Mouse (Mus musculus): Measurements from ENCODE around the gene Bicra. TPM values are rescaled to one million over a fixed set of nuclear protein-coding genes. Genes with fewer than 3 reads are reported as not detected.

Bicra gene
- total RNA-seq, 2 experiments from 2014 or later = 14.5 to 15.4 TPM

GRCm38 (mm10) chr7:16057136-16057534 is 9.4 kb upstream of the Bicra start:
- no peak for DNase-seq (ENCODE audit: extremely low spot score in 1 of 2, low spot score in 2 of 2)
- Histone ChIP-seq H3K4me3 (no peak overlapping the region), H3K27ac (no peak overlapping the region)
- TF ChIP-seq CTCF (IDR thresholded peaks at IDR 0.05) = no peak
- intact Hi-C loops (cut with DNase I) = loop anchor here (2.0 kb wide), 1 partner anchor 98 kb away; no protein-coding TSS in a partner anchor

GRCm38 (mm10) chr7:16056459-16057135 is 8.9 kb upstream of the Bicra start:
- no peak overlapping the region for H3K4me3 ChIP-seq
- no peak overlapping the region for H3K27ac ChIP-seq
- peak in 1 of 2 experiments; percentile 41 for DNase-seq (ENCODE audit: extremely low spot score in 1 of 2, low spot score in 2 of 2)
- intact Hi-C loops (cut with DNase I) = loop anchor here (2.0 kb wide), 1 partner anchor 98 kb away; no protein-coding TSS in a partner anchor
- peak; percentile 60 for TF ChIP-seq CTCF (IDR thresholded peaks at IDR 0.05)

GRCm38 (mm10) chr7:16055665-16056064 is 7.9 kb upstream of the Bicra start:
- intact Hi-C loops (cut with DNase I) = loop anchor here (2.0 kb wide), 1 partner anchor 99 kb away; no protein-coding TSS in a partner anchor
- TF ChIP-seq CTCF (IDR thresholded peaks at IDR 0.05) = no peak
- Histone ChIP-seq H3K4me3 (no peak overlapping the region), H3K27ac (no peak overlapping the region)
- no peak for DNase-seq (ENCODE audit: extremely low spot score in 1 of 2, low spot score in 2 of 2)

- H3K27ac ChIP-seq = no peak overlapping the region
- intact Hi-C loops (cut with DNase I) = no loop called here
- no peak for TF ChIP-seq CTCF (IDR thresholded peaks at IDR 0.05)
- H3K4me3 ChIP-seq = no peak overlapping the region
- DNase-seq (ENCODE audit: extremely low spot score in 1 of 2, low spot score in 2 of 2) = no peak
These were observed 7.2 kb upstream of the Bicra start for GRCm38 (mm10) chr7:16054966-16055365.

GRCm38 (mm10) chr7:16053105-16053504 is 5.4 kb upstream of the Bicra start:
- H3K27ac ChIP-seq = no peak overlapping the region
- DNase-seq (ENCODE audit: extremely low spot score in 1 of 2, low spot score in 2 of 2) = no peak
- H3K4me3 ChIP-seq = peak overlapping the region; percentile 51
- intact Hi-C loops (cut with DNase I) = no loop called here
- no peak for TF ChIP-seq CTCF (IDR thresholded peaks at IDR 0.05)

GRCm38 (mm10) chr7:16052684-16053083 is 5.0 kb upstream of the Bicra start:
- intact Hi-C loops (cut with DNase I) = loop anchor here (1.0 kb wide), 1 partner anchor 69 kb away; no protein-coding TSS in a partner anchor
- Histone ChIP-seq H3K4me3 (peak overlapping the region; percentile 51), H3K27ac (peak overlapping the region; percentile 48)
- DNase-seq (ENCODE audit: extremely low spot score in 1 of 2, low spot score in 2 of 2) = peak; percentile 82 to 90
- no peak for TF ChIP-seq CTCF (IDR thresholded peaks at IDR 0.05)

- peak; percentile 93 for TF ChIP-seq CTCF (IDR thresholded peaks at IDR 0.05)
- Histone ChIP-seq H3K4me3 (peak overlapping the region; percentile 51), H3K27ac (peak overlapping the region; percentile 48)
- intact Hi-C loops (cut with DNase I) = loop anchor here (1.0 kb wide), 1 partner anchor 69 kb away; no protein-coding TSS in a partner anchor
- peak; percentile 75 to 77 for DNase-seq (ENCODE audit: extremely low spot score in 1 of 2, low spot score in 2 of 2)
These were observed 4.3 kb upstream of the Bicra start for GRCm38 (mm10) chr7:16051883-16052595.

GRCm38 (mm10) chr7:16050600-16050999 is 2.9 kb upstream of the Bicra start:
- H3K4me3 ChIP-seq = no peak overlapping the region; the same call in 1 of the 2 replicates
- no peak overlapping the region for H3K27ac ChIP-seq
- TF ChIP-seq CTCF (IDR thresholded peaks at IDR 0.05) = no peak
- intact Hi-C loops (cut with DNase I) = no loop called here
- no peak for DNase-seq (ENCODE audit: extremely low spot score in 1 of 2, low spot score in 2 of 2)

GRCm38 (mm10) chr7:16049576-16049915 is 1.8 kb upstream of the Bicra start:
- intact Hi-C loops (cut with DNase I) = loop anchor here (10.0 kb wide), 1 partner anchor 965 kb away; no protein-coding TSS in a partner anchor
- DNase-seq (ENCODE audit: extremely low spot score in 1 of 2, low spot score in 2 of 2) = no peak
- Histone ChIP-seq H3K4me3 (peak overlapping the region; percentile 91), H3K27ac (no peak overlapping the region)
- TF ChIP-seq CTCF (IDR thresholded peaks at IDR 0.05) = no peak

- Histone ChIP-seq H3K4me3 (peak overlapping the region; percentile 91), H3K27ac (peak overlapping the region; percentile 84)
- no peak for DNase-seq (ENCODE audit: extremely low spot score in 1 of 2, low spot score in 2 of 2)
- no peak for TF ChIP-seq CTCF (IDR thresholded peaks at IDR 0.05)
- intact Hi-C loops (cut with DNase I) = loop anchor here (10.0 kb wide), 1 partner anchor 966 kb away; no protein-coding TSS in a partner anchor
These were observed 1.2 kb upstream of the Bicra start for GRCm38 (mm10) chr7:16048675-16049575.

- intact Hi-C loops (cut with DNase I) = loop anchor here (10.0 kb wide), 1 partner anchor 967 kb away; no protein-coding TSS in a partner anchor
- no peak for TF ChIP-seq CTCF (IDR thresholded peaks at IDR 0.05)
- DNase-seq (ENCODE audit: extremely low spot score in 1 of 2, low spot score in 2 of 2) = peak; percentile 97 to 98
- peak overlapping the region; percentile 91 for H3K4me3 ChIP-seq
- peak overlapping the region; percentile 98 for H3K27ac ChIP-seq
These were observed 443 bp upstream of the Bicra start for GRCm38 (mm10) chr7:16048164-16048564.

Measured in left cerebral cortex, adult 2 months (tissue).